Mouse (Mus musculus) brain, embryonic 14.5 days (tissue): ENCODE data around the gene Rasgef1b.

Experiments
- CTCF ChIP-seq: fragments of 200-500 bp; IDR thresholded peaks from 2 replicates; pipeline ENCODE4 v1.5.1; 2012; ENCODE audit warnings: inconsistent platforms, mild to moderate bottlenecking, moderate library complexity, borderline replicate concordance; ENCODE audit not compliant: insufficient read depth, insufficient read length; ENCODE audit errors: extremely low read depth
- POLR2A ChIP-seq: fragments of 200-500 bp; IDR thresholded peaks from 2 replicates; pipeline ENCODE4 v1.6.1; 2012; ENCODE audit warnings: mild to moderate bottlenecking, inconsistent platforms, borderline replicate concordance; ENCODE audit not compliant: poor library complexity, insufficient read depth, insufficient read length, severe bottlenecking; ENCODE audit errors: extremely low read depth

GRCm38 (mm10) chr5:99339790-99340189, 389.1 kb downstream of the Rasgef1b start:
- TF ChIP-seq CTCF, result no peak
- no peak for TF ChIP-seq POLR2A
